Mouse (Mus musculus) myocyte (in vitro differentiated cells): ENCODE results near the gene Fbxo34. TPM values are rescaled to one million over a fixed set of nuclear protein-coding genes. Genes with fewer than 3 reads are reported as not detected.
"Not testable (repeated sequence)": the region's sequence is repeated elsewhere in the genome, so short reads cannot be mapped to it uniquely, and the experiment has no call there.

Experiments
- H3K27me3 ChIP-seq: one replicate; pipeline ENCODE4 v1.6.1; 2011; ENCODE audit not compliant: control insufficient read depth, insufficient read depth, insufficient read length
- H3K36me3 ChIP-seq: one replicate; pipeline ENCODE4 v1.6.1; 2011; ENCODE audit not compliant: control insufficient read depth, insufficient read depth
- H3K4me2 ChIP-seq: one replicate; pipeline ENCODE4 v1.6.1; 2011; ENCODE audit warnings: low read depth, control low read depth
- H3K4me3 ChIP-seq: one replicate; pipeline ENCODE4 v1.5.1; 2011; ENCODE audit warnings: mild to moderate bottlenecking, control low read depth, moderate library complexity
- H3K79me2 ChIP-seq: one replicate; pipeline ENCODE4 v1.6.1; 2011; ENCODE audit not compliant: control insufficient read depth, insufficient read depth
- H3ac ChIP-seq: one replicate; pipeline ENCODE4 v1.6.1; 2011; ENCODE audit not compliant: control insufficient read depth, insufficient read length
- CEBPB ChIP-seq: IDR thresholded peaks from 2 replicates; pipeline ENCODE4 v1.6.1; 2011; ENCODE audit warnings: mild to moderate bottlenecking, moderate library complexity; ENCODE audit not compliant: poor library complexity, insufficient read depth, severe bottlenecking
- E2F4 ChIP-seq: IDR thresholded peaks from one replicate; pipeline ENCODE4 v1.6.1; 2011; ENCODE audit warnings: mild to moderate bottlenecking, control low read depth, moderate library complexity; ENCODE audit not compliant: insufficient read depth
- MAX ChIP-seq: IDR thresholded peaks from one replicate; pipeline ENCODE4 v1.6.1; 2011; ENCODE audit warnings: low read depth, mild to moderate bottlenecking, control low read depth
- MYOD1 ChIP-seq, 3 experiments: IDR thresholded peaks; one replicate each; pipeline ENCODE4 v1.6.1; 2011; ENCODE audit warnings: control low read depth in 2 of 3, low read depth in 2 of 3, mild to moderate bottlenecking in 2 of 3, moderate library complexity in 1 of 3; ENCODE audit not compliant: insufficient read length in 2 of 3, control insufficient read depth in 1 of 3
- MYOG ChIP-seq, 3 experiments: IDR thresholded peaks; one replicate each; pipeline ENCODE4 v1.6.1; 2011; ENCODE audit warnings: control low read depth in 2 of 3, low read depth in 2 of 3, mild to moderate bottlenecking in 2 of 3; ENCODE audit not compliant: insufficient read length in 2 of 3, control insufficient read depth in 1 of 3, insufficient read depth in 1 of 3
- POLR2A ChIP-seq: IDR thresholded peaks from one replicate; pipeline ENCODE4 v1.6.1; 2011; ENCODE audit warnings: low read depth, mild to moderate bottlenecking, control low read depth, moderate library complexity; ENCODE audit not compliant: insufficient read length
- POLR2AphosphoS2 ChIP-seq: IDR thresholded peaks from one replicate; pipeline ENCODE4 v1.6.1; 2011; ENCODE audit warnings: low read depth, control low read depth; ENCODE audit not compliant: insufficient read length
- REST ChIP-seq: IDR thresholded peaks from one replicate; pipeline ENCODE4 v1.6.1; 2011; ENCODE audit warnings: mild to moderate bottlenecking, control low read depth, moderate library complexity; ENCODE audit not compliant: insufficient read depth, insufficient read length
- SRF ChIP-seq: IDR thresholded peaks from one replicate; pipeline ENCODE4 v1.6.1; 2011; ENCODE audit warnings: low read depth; ENCODE audit not compliant: control insufficient read depth, insufficient read length
- TCF12 ChIP-seq: IDR thresholded peaks from one replicate; pipeline ENCODE4 v1.6.1; 2011; ENCODE audit warnings: mild to moderate bottlenecking, control low read depth; ENCODE audit not compliant: poor library complexity, insufficient read depth, severe bottlenecking
- TCF3 ChIP-seq: IDR thresholded peaks from one replicate; pipeline ENCODE4 v1.6.1; 2011; ENCODE audit warnings: low read depth, control low read depth; ENCODE audit not compliant: insufficient read length
- USF1 ChIP-seq: IDR thresholded peaks from one replicate; pipeline ENCODE4 v1.6.1; 2011; ENCODE audit warnings: low read depth, mild to moderate bottlenecking, control low read depth, moderate library complexity
- polyA plus RNA-seq: library from polyadenylated mRNA; unstranded; fragments of >200 nt; fragmentation: generic; extraction: Trizol; gene quantifications from one replicate; pipeline ENCODE4 v1.2.1, GENCODE M21; 2012; ENCODE audit warnings: missing spikeins

Fbxo34 gene
- polyA plus RNA-seq = 10.7 TPM

DNA sequence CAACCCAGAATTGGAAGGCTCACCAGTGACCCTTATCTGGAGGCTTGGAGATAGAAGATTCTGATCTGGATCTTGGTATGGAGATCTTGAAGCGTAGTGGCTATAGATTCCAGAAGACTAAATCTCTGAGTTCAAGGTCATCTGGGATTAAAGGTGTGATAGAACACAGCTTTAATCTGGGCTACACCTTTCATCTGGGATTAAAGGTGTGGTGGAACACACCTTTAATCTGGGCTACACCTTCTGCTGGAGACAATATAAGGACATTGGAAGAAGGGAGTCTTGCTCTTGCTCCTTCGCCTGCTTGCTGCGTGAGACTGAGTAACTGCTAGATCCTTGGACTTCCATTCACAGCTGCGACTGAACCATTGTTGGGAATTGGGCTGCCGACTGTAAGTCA lies at the start of gene Fbxo34:
TSS of gene Fbxo34 (plus strand) at position 301 of the 400 bp plus-strand sequence.
- H3ac ChIP-seq, H3K4me2 ChIP-seq, H3K79me2 ChIP-seq, H3K27me3 ChIP-seq, H3K36me3 ChIP-seq, H3K4me3 ChIP-seq: not testable (repeated sequence)

DNA sequence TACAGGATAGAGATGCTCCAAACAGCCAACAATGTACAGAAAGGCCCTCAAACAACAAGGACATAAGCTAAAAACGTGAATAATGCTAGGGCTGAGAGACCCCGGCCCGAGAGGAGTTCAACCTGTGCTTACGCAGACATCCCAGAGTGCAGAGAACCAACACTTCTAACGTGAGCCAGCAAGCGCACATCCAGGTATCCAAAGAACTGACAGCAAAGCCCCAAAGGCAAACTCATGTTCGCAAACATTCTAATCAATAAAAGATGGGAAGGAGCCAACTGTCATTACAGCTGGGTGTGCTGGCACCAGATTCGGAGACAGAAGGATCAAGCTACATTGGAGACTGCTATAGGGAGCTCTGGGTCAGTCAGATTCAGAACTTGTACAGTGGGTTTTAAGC lies 47.5 kb upstream of the Fbxo34 start:
- no peaks in the 10 kb centered on the region for H3K79me2 ChIP-seq
- no peak overlapping the region for H3ac ChIP-seq
- no peak overlapping the region for H3K4me3 ChIP-seq
- no peak for TF ChIP-seq CEBPB
- no peak for TF ChIP-seq MAX
- no peak for TF ChIP-seq TCF3
- TF ChIP-seq SRF = no peak
- TF ChIP-seq MYOD1 (IDR thresholded peaks at IDR 0.05; ENCODE audit: control insufficient read depth in 1 of 3, insufficient read length in 2 of 3, low read depth in 2 of 3) = no peak
- no peak for TF ChIP-seq MYOG (IDR thresholded peaks at IDR 0.05; ENCODE audit: control insufficient read depth in 1 of 3, insufficient read depth in 1 of 3, insufficient read length in 2 of 3, low read depth in 2 of 3)
- TF ChIP-seq POLR2AphosphoS2 = no peak
- no peak for TF ChIP-seq REST
- TF ChIP-seq POLR2A = no peak
- TF ChIP-seq USF1 = no peak
- H3K4me2 ChIP-seq = no peak overlapping the region
- peaks cover 14% of the 10 kb centered on the region for H3K36me3 ChIP-seq
- H3K27me3 ChIP-seq = no peaks in the 10 kb centered on the region

DNA sequence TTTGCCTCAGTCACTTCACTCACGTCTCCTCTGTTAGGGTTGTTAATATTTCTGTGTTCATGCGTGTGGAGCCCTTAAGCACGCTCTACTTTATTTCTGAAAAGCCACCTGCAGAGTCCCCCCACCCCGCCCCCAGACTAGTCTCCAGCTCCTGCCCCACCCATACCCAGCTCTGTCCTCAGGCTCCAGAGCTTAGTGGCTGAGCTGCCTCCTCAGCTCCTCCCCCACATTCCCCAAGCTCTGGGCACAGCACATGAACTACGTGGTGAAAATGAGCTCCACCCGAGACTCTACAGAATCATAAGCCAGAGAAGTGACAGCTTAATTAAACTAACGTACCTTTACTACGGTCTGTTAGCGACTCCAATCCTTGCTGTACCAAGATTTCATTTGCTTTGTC lies 44.2 kb upstream of the Fbxo34 start:
- Histone ChIP-seq H3ac (no peak overlapping the region), H3K79me2 (no peaks in the 10 kb centered on the region), H3K27me3 (no peaks in the 10 kb centered on the region), H3K4me3 (no peak overlapping the region), H3K36me3 (peaks cover 26% of the 10 kb centered on the region), H3K4me2 (no peak overlapping the region)
- no peak for TF ChIP-seq POLR2AphosphoS2
- TF ChIP-seq USF1 = no peak
- no peak for TF ChIP-seq POLR2A
- TF ChIP-seq E2F4 = no peak
- TF ChIP-seq MAX = no peak
- no peak for TF ChIP-seq MYOG (IDR thresholded peaks at IDR 0.05; ENCODE audit: control insufficient read depth in 1 of 3, insufficient read depth in 1 of 3, insufficient read length in 2 of 3, low read depth in 2 of 3)

DNA sequence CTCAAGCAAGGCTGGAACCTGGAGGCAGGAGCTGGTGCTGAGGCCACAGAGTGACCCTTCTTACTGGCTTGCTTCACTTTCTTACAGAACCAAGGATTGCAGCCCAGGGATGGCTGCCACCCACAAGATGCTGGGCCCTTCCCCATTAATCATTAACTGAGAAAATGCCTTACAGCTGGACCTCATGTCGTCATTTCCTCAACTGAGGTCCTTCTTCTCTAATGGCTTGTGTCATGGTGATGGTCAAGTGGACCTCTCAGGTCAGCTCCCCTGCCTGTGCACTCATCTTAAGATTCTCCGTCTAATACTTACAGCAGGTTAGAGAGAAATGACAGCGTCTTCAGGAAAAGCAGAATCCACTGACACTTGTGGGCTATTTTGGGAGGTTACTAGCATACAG lies 32.9 kb upstream of the Fbxo34 start:
- TF ChIP-seq POLR2AphosphoS2 = no peak
- no peak for TF ChIP-seq REST
- no peak for TF ChIP-seq TCF3
- TF ChIP-seq CEBPB = no peak

DNA sequence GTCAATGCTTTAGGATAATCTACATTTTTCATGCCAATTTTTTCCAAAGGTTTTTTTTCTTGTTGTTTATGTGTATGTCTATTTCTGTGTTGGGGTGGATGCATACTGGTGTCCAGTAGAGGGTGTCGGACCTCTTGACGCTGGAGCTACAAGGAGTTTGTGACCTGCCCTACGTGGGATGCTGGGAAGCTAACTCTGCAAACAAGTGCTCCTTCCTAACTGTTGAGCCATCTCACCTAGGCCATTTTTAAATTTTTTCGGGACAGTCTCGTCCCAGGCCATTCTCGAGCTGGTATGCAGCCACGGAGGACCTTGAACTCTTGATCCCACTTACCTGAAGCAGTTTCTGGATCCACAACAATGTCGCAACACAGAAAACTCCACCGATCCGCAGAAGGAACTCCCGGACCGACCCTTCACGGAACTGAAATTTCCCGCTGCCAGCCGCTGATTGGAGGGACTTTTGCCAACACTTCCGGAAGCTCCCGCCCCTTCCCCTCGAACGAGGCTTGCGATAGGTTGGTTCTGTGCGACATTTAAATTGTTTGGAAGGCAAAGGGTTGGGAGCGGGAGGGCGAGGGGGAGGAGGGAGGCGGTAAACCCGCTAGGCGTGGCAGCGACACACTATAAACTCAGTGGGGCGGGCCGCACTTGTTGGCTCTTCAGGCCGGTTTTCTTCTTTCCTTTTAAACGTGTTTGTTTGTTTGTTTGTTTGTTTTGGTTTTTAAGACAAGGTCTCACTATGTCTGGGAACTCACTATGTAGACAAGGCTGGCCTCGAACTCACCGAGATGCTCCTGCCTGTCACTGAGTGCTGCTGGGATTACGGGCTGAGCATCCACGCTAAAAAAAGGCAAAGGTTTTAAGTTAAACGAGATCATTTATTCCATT lies 32.2 kb upstream of the Fbxo34 start, which contains the start of gene Dlgap5:
TSS of gene Dlgap5 (minus strand) at position 633 of the 891 bp plus-strand sequence.
- Histone ChIP-seq H3K4me3 (peak within 1 kb of the TSS; percentile 63), H3K36me3 (peaks cover 10% of the 10 kb centered on the region), H3K27me3 (no peaks in the 10 kb centered on the region), H3K79me2 (peaks cover 12% of the 10 kb centered on the region), H3K4me2 (peak within 1 kb of the TSS; percentile 79), H3ac (no peak within 1 kb of the TSS)
- TF ChIP-seq TCF3 (no peak), E2F4 (peak; percentile 100), POLR2A (peak; percentile 52), CEBPB (no peak), POLR2AphosphoS2 (peak; percentile 19), USF1 (no peak)

More for the DNA sequence above, 32.9 kb upstream of the Fbxo34 start:
- H3K27me3 ChIP-seq = no peaks in the 10 kb centered on the region
- no peak overlapping the region for H3ac ChIP-seq
- peak overlapping the region; percentile 63 for H3K4me3 ChIP-seq
- peaks cover 16% of the 10 kb centered on the region for H3K36me3 ChIP-seq
- H3K4me2 ChIP-seq = peak overlapping the region; percentile 79
- peaks cover 12% of the 10 kb centered on the region for H3K79me2 ChIP-seq

DNA sequence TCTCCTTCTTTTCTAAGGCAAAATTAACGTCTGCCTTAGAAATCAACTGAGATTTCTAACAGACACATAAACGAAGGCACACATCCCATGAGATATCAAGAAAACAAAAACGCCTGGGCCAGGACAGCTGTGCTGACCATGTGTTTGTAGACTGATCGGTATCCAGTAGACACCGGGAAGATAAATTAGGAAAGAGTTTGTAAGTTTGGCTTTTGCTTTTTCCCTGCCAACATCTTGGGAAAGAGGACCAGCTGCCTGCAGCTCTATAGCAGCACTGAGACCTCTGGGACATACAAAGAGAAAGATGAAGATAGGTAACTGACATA lies 31.6 kb upstream of the Fbxo34 start:
- Histone ChIP-seq H3K36me3 (peaks cover 9% of the 10 kb centered on the region), H3K4me3 (peak overlapping the region; percentile 63), H3K79me2 (peaks cover 12% of the 10 kb centered on the region), H3K4me2 (peak overlapping the region; percentile 47), H3ac (no peak overlapping the region), H3K27me3 (no peaks in the 10 kb centered on the region)
- TF ChIP-seq REST (no peak), POLR2A (no peak), MYOG (IDR thresholded peaks at IDR 0.05; ENCODE audit: control insufficient read depth in 1 of 3, insufficient read depth in 1 of 3, insufficient read length in 2 of 3, low read depth in 2 of 3) (no peak), MYOD1 (IDR thresholded peaks at IDR 0.05; ENCODE audit: control insufficient read depth in 1 of 3, insufficient read length in 2 of 3, low read depth in 2 of 3) (no peak), MAX (no peak), TCF3 (no peak), POLR2AphosphoS2 (no peak), CEBPB (no peak), TCF12 (no peak), USF1 (no peak), E2F4 (no peak), SRF (no peak)
